Mouse (Mus musculus) spleen, adult 2 months (tissue): ENCODE data around the gene Wrap73.

Experiments
- CTCF ChIP-seq: fragments of 200-500 bp; IDR thresholded peaks from 2 replicates; pipeline ENCODE4 v1.5.1; 2011; ENCODE audit warnings: mild to moderate bottlenecking, inconsistent platforms; ENCODE audit not compliant: insufficient read depth, insufficient read length, insufficient replicate concordance; ENCODE audit errors: extremely low read depth
- POLR2A ChIP-seq: fragments of 200-500 bp; IDR thresholded peaks from 2 replicates; pipeline ENCODE4 v1.6.1; 2011; ENCODE audit warnings: low read depth, low read length, inconsistent platforms

DNA sequence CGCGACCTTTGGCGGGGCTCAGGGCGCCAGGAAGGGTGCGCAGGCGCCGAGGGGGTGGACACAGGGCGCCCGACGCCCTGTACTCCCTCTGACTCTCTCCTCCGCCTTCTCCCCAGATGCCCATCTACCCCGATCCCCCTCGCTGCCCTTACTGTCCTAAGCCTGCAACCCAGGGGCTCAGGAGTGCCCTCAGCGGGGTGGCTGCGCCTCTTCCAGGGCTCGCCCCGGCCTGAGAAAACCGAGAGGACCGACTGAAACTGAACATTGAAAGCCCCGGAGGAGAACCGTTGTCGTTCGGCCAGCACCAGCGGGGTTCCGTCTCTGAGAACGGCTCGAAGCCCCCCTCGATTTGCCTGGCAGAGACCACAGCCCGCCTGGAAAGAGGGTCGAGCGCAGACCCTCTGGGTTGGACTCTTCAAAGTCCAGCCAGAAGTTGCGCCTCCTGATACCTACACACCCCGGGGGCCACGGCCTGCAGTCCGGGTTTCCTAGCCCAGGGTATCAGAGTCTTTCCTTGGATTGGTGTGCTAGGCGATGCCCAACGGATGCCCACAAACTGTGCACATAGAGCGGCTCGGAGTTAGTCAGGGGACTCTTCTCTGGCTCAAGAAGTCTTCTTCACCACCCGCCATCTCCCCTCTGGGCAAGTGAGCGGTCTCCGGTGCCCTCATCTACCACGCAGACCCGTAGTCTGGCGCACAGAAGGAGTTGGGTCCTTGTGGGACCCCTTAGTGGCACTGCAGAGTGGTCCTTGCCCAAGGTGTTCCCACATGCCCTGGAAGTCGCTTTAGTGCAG is 1.8 kb upstream of the Wrap73 start:
- TF ChIP-seq CTCF (no peak), POLR2A (no peak)
